Mouse (Mus musculus): ENCODE measurements around the gene Wwox. TPM values are rescaled to one million over a fixed set of nuclear protein-coding genes. Genes with fewer than 3 reads are reported as not detected.

The Wwox gene
- total and polyA plus RNA-seq, 3 experiments = 7.8 to 11.5 (median 9.1) TPM

GRCm38 (mm10) chr8:114941644-114942043 is 502.2 kb downstream of the Wwox start:
- in situ Hi-C loops (cut with MboI; ENCODE audit: low pct_ligation_motif_present, low pct_unique_long_range_greater_than_20kb, low sequenced_read_pairs) = no loop called here
- no peak overlapping the region for H3K27ac ChIP-seq (ENCODE audit: insufficient read depth, low read depth)
- no peak overlapping the region for H3K4me3 ChIP-seq (replicated peaks in 1 of 3; ENCODE audit: low read depth in 2 of 3, low read length in 2 of 3, poor library complexity in 1 of 3)
- dilution Hi-C loops (cut with MboI; ENCODE audit: extremely low pct_ligation_motif_present, extremely low pct_unique_long_range_greater_than_20kb, low sequenced_read_pairs) = no loop called here
- no peak for DNase-seq (ENCODE audit: extremely low read depth)
- H3K4me2 ChIP-seq (ENCODE audit: insufficient read depth, low read depth, poor library complexity, severe bottlenecking) = no peak overlapping the region
- no peaks in the 10 kb centered on the region for H3K79me2 ChIP-seq (replicated peaks; ENCODE audit: control insufficient read depth, extremely low read depth, insufficient read depth, poor library complexity, severe bottlenecking)
- no peak for TF ChIP-seq ZKSCAN1 (IDR thresholded peaks at IDR 0.05; ENCODE audit: borderline replicate concordance, low read depth, low read length)
- TF ChIP-seq CTCF (conservative IDR thresholded peaks at IDR 0.05 in 1 of 2, IDR thresholded peaks at IDR 0.05 in 1 of 2; ENCODE audit: low read depth in 2 of 2, low read length in 2 of 2) = no peak
- H3K4me1 ChIP-seq (ENCODE audit: control insufficient read depth in 1 of 2, insufficient read depth in 2 of 2) = no peaks in the 10 kb centered on the region
- no peaks in the 10 kb centered on the region for H3K9me3 ChIP-seq (replicated peaks; ENCODE audit: low read length)
- no peaks in the 10 kb centered on the region for H3K27me3 ChIP-seq (replicated peaks)
- H3K9ac ChIP-seq (ENCODE audit: insufficient read depth, low read depth) = no peak overlapping the region
- H3K36me3 ChIP-seq (replicated peaks in 1 of 2; ENCODE audit: control insufficient read depth in 1 of 2, insufficient read depth in 1 of 2, low read length in 1 of 2) = no peaks in the 10 kb centered on the region

- H3K4me1 ChIP-seq (ENCODE audit: control insufficient read depth in 1 of 2, insufficient read depth in 2 of 2) = no peaks in the 10 kb centered on the region
- no peak overlapping the region for H3K27ac ChIP-seq (ENCODE audit: insufficient read depth, low read depth)
- H3K4me3 ChIP-seq (replicated peaks in 1 of 3; ENCODE audit: low read depth in 2 of 3, low read length in 2 of 3, poor library complexity in 1 of 3) = no peak overlapping the region
- dilution Hi-C loops (cut with MboI; ENCODE audit: extremely low pct_ligation_motif_present, extremely low pct_unique_long_range_greater_than_20kb, low sequenced_read_pairs) (no loop called here), in situ Hi-C loops (cut with MboI; ENCODE audit: low pct_ligation_motif_present, low pct_unique_long_range_greater_than_20kb, low sequenced_read_pairs) (no loop called here)
- TF ChIP-seq TCF12 (IDR thresholded peaks at IDR 0.05; ENCODE audit: low read depth, low read length) (no peak), ZNF384 (IDR thresholded peaks at IDR 0.05; ENCODE audit: low read depth, low read length) (no peak), USF1 (IDR thresholded peaks at IDR 0.05; ENCODE audit: low read depth, low read length) (no peak), HCFC1 (IDR thresholded peaks at IDR 0.05; ENCODE audit: low read depth, low read length) (no peak)
- no peaks in the 10 kb centered on the region for H3K9me3 ChIP-seq (replicated peaks; ENCODE audit: low read length)
- no peak overlapping the region for H3K4me2 ChIP-seq (ENCODE audit: insufficient read depth, low read depth, poor library complexity, severe bottlenecking)
- H3K27me3 ChIP-seq (replicated peaks) = no peaks in the 10 kb centered on the region
- no peaks in the 10 kb centered on the region for H3K79me2 ChIP-seq (replicated peaks; ENCODE audit: control insufficient read depth, extremely low read depth, insufficient read depth, poor library complexity, severe bottlenecking)
- no peaks in the 10 kb centered on the region for H3K36me3 ChIP-seq (replicated peaks in 1 of 2; ENCODE audit: control insufficient read depth in 1 of 2, insufficient read depth in 1 of 2, low read length in 1 of 2)
- H3K9ac ChIP-seq (ENCODE audit: insufficient read depth, low read depth) = no peak overlapping the region
- DNase-seq (ENCODE audit: extremely low read depth) = no peak
These were observed 508.5 kb downstream of the Wwox start for GRCm38 (mm10) chr8:114947921-114948320.

- H3K27me3 ChIP-seq (replicated peaks) = no peaks in the 10 kb centered on the region
These were observed 517.1 kb downstream of the Wwox start for GRCm38 (mm10) chr8:114956377-114957168.

More at GRCm38 (mm10) chr8:114956377-114957168, 517.1 kb downstream of the Wwox start:
- Histone ChIP-seq H3K9ac (ENCODE audit: insufficient read depth, low read depth) (no peak overlapping the region), H3K4me1 (ENCODE audit: control insufficient read depth in 1 of 2, insufficient read depth in 2 of 2) (peaks cover 0 to 6% of the 10 kb centered on the region in 2 experiments; a peak in 1 of 4 replicates), H3K36me3 (replicated peaks in 1 of 2; ENCODE audit: control insufficient read depth in 1 of 2, insufficient read depth in 1 of 2, low read length in 1 of 2) (no peaks in the 10 kb centered on the region), H3K4me2 (ENCODE audit: insufficient read depth, low read depth, poor library complexity, severe bottlenecking) (no peak overlapping the region), H3K4me3 (replicated peaks in 1 of 3; ENCODE audit: low read depth in 2 of 3, low read length in 2 of 3, poor library complexity in 1 of 3) (no peak overlapping the region), H3K79me2 (replicated peaks; ENCODE audit: control insufficient read depth, extremely low read depth, insufficient read depth, poor library complexity, severe bottlenecking) (no peaks in the 10 kb centered on the region), H3K27ac (ENCODE audit: insufficient read depth, low read depth) (no peak overlapping the region), H3K9me3 (replicated peaks; ENCODE audit: low read length) (no peaks in the 10 kb centered on the region)
- in situ Hi-C loops (cut with MboI; ENCODE audit: low pct_ligation_motif_present, low pct_unique_long_range_greater_than_20kb, low sequenced_read_pairs) (no loop called here), dilution Hi-C loops (cut with MboI; ENCODE audit: extremely low pct_ligation_motif_present, extremely low pct_unique_long_range_greater_than_20kb, low sequenced_read_pairs) (no loop called here)
- TF ChIP-seq ZKSCAN1 (IDR thresholded peaks at IDR 0.05; ENCODE audit: borderline replicate concordance, low read depth, low read length) (no peak), UBTF (IDR thresholded peaks at IDR 0.05; ENCODE audit: low read depth, low read length) (no peak), EP300 (IDR thresholded peaks at IDR 0.05; ENCODE audit: low read length) (no peak), KAT2A (IDR thresholded peaks at IDR 0.05; ENCODE audit: insufficient replicate concordance, low read length) (no peak), TBP (conservative IDR thresholded peaks at IDR 0.05; ENCODE audit: low read depth, low read length) (no peak), MXI1 (IDR thresholded peaks at IDR 0.05; ENCODE audit: low read depth, low read length) (no peak), BHLHE40 (IDR thresholded peaks at IDR 0.05; ENCODE audit: low read depth, low read length) (no peak), ZC3H11A (IDR thresholded peaks at IDR 0.05; ENCODE audit: low read depth, low read length) (no peak), IRF4 (IDR thresholded peaks at IDR 0.05; ENCODE audit: low read depth, low read length) (no peak), HCFC1 (IDR thresholded peaks at IDR 0.05; ENCODE audit: low read depth, low read length) (no peak), MAZ (IDR thresholded peaks at IDR 0.05; ENCODE audit: low read depth, low read length) (no peak)
- DNase-seq (ENCODE audit: extremely low read depth) = no peak
